In the genomic region with DNA sequence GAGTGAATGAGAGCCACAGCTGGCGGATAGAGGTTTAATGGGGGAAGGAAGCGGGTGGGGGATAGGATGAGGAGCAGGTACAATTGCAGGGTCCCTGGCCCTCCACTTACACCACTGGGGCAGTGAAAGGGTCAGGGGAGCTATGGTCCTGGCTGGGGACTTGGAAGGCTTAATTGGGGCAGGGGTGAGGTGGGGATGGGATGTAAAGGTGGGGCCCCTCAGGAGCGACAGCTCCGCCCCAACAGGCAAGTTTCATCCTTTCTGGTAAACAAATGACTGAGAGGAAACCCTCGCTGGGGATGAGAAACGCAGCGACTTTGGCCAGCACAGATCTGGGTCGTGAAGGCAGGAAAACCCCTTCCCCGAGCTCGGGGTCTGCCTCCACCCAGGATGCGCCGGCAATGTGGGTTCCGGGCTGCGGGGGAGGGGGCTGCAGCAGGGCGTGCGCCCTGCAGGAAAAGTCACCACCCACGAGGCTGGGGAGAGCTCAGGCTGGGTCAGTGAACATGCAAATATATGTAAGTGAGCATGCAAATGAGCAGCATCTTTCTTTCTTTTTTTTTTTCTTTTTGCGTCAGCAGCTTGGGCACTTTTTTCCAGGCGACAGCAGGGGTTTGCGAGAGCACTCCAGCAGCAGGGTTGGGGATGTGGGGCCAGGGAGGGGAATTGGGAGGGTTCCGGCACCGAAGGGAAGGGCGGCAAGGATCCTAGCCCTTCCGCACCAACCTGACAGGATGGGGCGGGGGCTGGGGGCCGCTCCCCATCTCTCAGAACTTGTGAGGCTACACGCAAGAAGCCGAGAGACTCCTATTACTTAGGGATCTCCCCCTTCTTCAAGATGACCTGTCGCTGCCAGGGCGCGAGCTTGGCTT, we compare ENCODE assay signal across 8 mouse cellular contexts. TPM values are rescaled to one million over a fixed set of nuclear protein-coding genes. Genes with fewer than 3 reads are reported as not detected.
DNase-seq lines count a peak whose midpoint lies in the region; ATAC-seq lines count a peak whose summit lies in the region.

No protein-coding gene starts in this region.

- WGBS in forebrain, embryonic 14.5 days = under 1% methylated on average over 31 of the region's 31 CpGs
- 4% methylated on average over 31 of the region's 31 CpGs for WGBS in liver, embryonic 13.5 days (ENCODE audit: insufficient replicate concordance)

- DNase-seq in spleen, postnatal 36 days (ENCODE audit: low spot score in 2 of 2) = peak; percentile 64 to 65
- no peak for DNase-seq in spleen, postnatal 4 days (ENCODE audit: low spot score in 2 of 2)
- no peak for DNase-seq in forebrain, embryonic 14.5 days (ENCODE audit: low spot score)
- DNase-seq in liver, embryonic 13.5 days = no peak
- DNase-seq in thymus, postnatal 0 days (ENCODE audit: low spot score) = peak; percentile 51
- DNase-seq in left cerebral cortex, postnatal 36 days (ENCODE audit: low spot score in 2 of 2) = no peak
- no peak for DNase-seq in urinary bladder, postnatal 10 days (ENCODE audit: low spot score)
- no peak for DNase-seq in layer of hippocampus, postnatal 10 days (ENCODE audit: low spot score in 2 of 2)

- H3K27ac ChIP-seq in forebrain, embryonic 14.5 days (ENCODE audit: low read depth, low read length) = no peak overlapping the region
- no peak overlapping the region for H3K27ac ChIP-seq in liver, embryonic 13.5 days

- no peaks in the 10 kb centered on the region; the same call in 1 of the 2 replicates for H3K4me1 ChIP-seq in forebrain, embryonic 14.5 days (ENCODE audit: control insufficient read depth, insufficient read depth, low read length)
- peaks cover 35% of the 10 kb centered on the region for H3K4me1 ChIP-seq in liver, embryonic 13.5 days (replicated peaks)

- intact Hi-C loops in left cerebral cortex, postnatal 36 days (cut with DNase I) = no loop called here

- H3K9ac ChIP-seq in forebrain, embryonic 14.5 days (ENCODE audit: low read length) = no peak overlapping the region
- H3K9ac ChIP-seq in liver, embryonic 13.5 days = no peak overlapping the region

- no peak for ATAC-seq in forebrain, embryonic 14.5 days
- no peak for ATAC-seq in liver, embryonic 13.5 days (ENCODE audit: low read depth)

- no peaks in the 10 kb centered on the region for H3K36me3 ChIP-seq in forebrain, embryonic 14.5 days (ENCODE audit: control insufficient read depth, insufficient read depth, low read length)
- H3K36me3 ChIP-seq in liver, embryonic 13.5 days = no peaks in the 10 kb centered on the region

- H3K4me3 ChIP-seq in forebrain, embryonic 14.5 days (ENCODE audit: low read depth, low read length) = no peak overlapping the region
- peak overlapping the region; percentile 35 for H3K4me3 ChIP-seq in liver, embryonic 13.5 days (replicated peaks)

- no peaks in the 10 kb centered on the region for H3K9me3 ChIP-seq in forebrain, embryonic 14.5 days (replicated peaks; ENCODE audit: control insufficient read depth, low read length)
- H3K9me3 ChIP-seq in liver, embryonic 13.5 days (replicated peaks) = no peaks in the 10 kb centered on the region

- 0 out of 2 replicates have a peak overlapping the region, but pooled peaks have one; percentile 21 for H3K4me2 ChIP-seq in forebrain, embryonic 14.5 days (ENCODE audit: low read length)
- peak overlapping the region; percentile 45 for H3K4me2 ChIP-seq in liver, embryonic 13.5 days

- peaks cover 97% of the 10 kb centered on the region for H3K27me3 ChIP-seq in forebrain, embryonic 14.5 days (replicated peaks; ENCODE audit: control insufficient read depth, insufficient read depth, low read length)
- H3K27me3 ChIP-seq in liver, embryonic 13.5 days = peaks cover 100% of the 10 kb centered on the region

RNA-seq across cellular contexts. Expression of a gene that starts 4.8 kb away (rescaled TPM):
- 0.62 and 1.3 TPM in 2 replicates for polyA plus RNA-seq in forebrain, embryonic 14.5 days (2014; fragmentation: Nextera tagmentation; extraction: Ambion mirVana)
- 0.37 and 0.48 TPM in 2 replicates for polyA plus RNA-seq in liver, embryonic 13.5 days (2015; fragmentation: Nextera tagmentation; extraction: Ambion mirVana)
- polyA plus RNA-seq in thymus, postnatal 0 days (2015; fragmentation: Nextera tagmentation; extraction: Ambion mirVana) = 37.7 and 44.1 TPM in 2 replicates
- 10 to 100 TPM in 1 of 2 experiments, 1 to 10 TPM in 1; 8.7 to 10.1 TPM for total RNA-seq in left cerebral cortex, postnatal 36 days (2021)
- 10 to 100 TPM; 14.0 to 15.1 TPM for total RNA-seq in layer of hippocampus, postnatal 10 days (2021)

RNA-seq across cellular contexts. Expression of a gene that starts 31.6 kb away (rescaled TPM):
- 0.19 TPM in 1 of 2 replicates, not detected in the other for polyA plus RNA-seq in forebrain, embryonic 14.5 days (2014; fragmentation: Nextera tagmentation; extraction: Ambion mirVana)
- 1.8 and 2.1 TPM in 2 replicates for polyA plus RNA-seq in liver, embryonic 13.5 days (2015; fragmentation: Nextera tagmentation; extraction: Ambion mirVana)
- 3.2 and 3.6 TPM in 2 replicates for polyA plus RNA-seq in thymus, postnatal 0 days (2015; fragmentation: Nextera tagmentation; extraction: Ambion mirVana)
- total RNA-seq in left cerebral cortex, postnatal 36 days (2021) = 1 to 10 TPM; 1.4 to 2.0 TPM
- total RNA-seq in layer of hippocampus, postnatal 10 days (2021) = under 1 TPM; 0.62 to 0.78 TPM

RNA-seq across cellular contexts. Expression of a gene that starts 38.1 kb away (rescaled TPM):
- polyA plus RNA-seq in forebrain, embryonic 14.5 days (2014; fragmentation: Nextera tagmentation; extraction: Ambion mirVana) = not detected in 2 replicates
- 0.06 TPM in 1 of 2 replicates, not detected in the other for polyA plus RNA-seq in liver, embryonic 13.5 days (2015; fragmentation: Nextera tagmentation; extraction: Ambion mirVana)
- polyA plus RNA-seq in thymus, postnatal 0 days (2015; fragmentation: Nextera tagmentation; extraction: Ambion mirVana) = 0.21 TPM in 1 of 2 replicates, not detected in the other
- total RNA-seq in left cerebral cortex, postnatal 36 days (2021) = not detected
- total RNA-seq in layer of hippocampus, postnatal 10 days (2021) = not detected

RNA-seq across cellular contexts. Expression of a gene that starts 48.2 kb away (rescaled TPM):
- 5.0 and 7.1 TPM in 2 replicates for polyA plus RNA-seq in forebrain, embryonic 14.5 days (2014; fragmentation: Nextera tagmentation; extraction: Ambion mirVana)
- 4.9 and 5.1 TPM in 2 replicates for polyA plus RNA-seq in liver, embryonic 13.5 days (2015; fragmentation: Nextera tagmentation; extraction: Ambion mirVana)
- 3.4 and 3.9 TPM in 2 replicates for polyA plus RNA-seq in thymus, postnatal 0 days (2015; fragmentation: Nextera tagmentation; extraction: Ambion mirVana)
- 10 to 100 TPM; 82.5 to 84.4 TPM for total RNA-seq in left cerebral cortex, postnatal 36 days (2021)
- 10 to 100 TPM; 76.0 to 79.6 TPM for total RNA-seq in layer of hippocampus, postnatal 10 days (2021)

RNA-seq across cellular contexts. Expression of a gene that starts 57.4 kb away (rescaled TPM):
- polyA plus RNA-seq in forebrain, embryonic 14.5 days (2014; fragmentation: Nextera tagmentation; extraction: Ambion mirVana) = 168 and 208 TPM in 2 replicates
- polyA plus RNA-seq in liver, embryonic 13.5 days (2015; fragmentation: Nextera tagmentation; extraction: Ambion mirVana) = 24.8 and 25.2 TPM in 2 replicates
- polyA plus RNA-seq in thymus, postnatal 0 days (2015; fragmentation: Nextera tagmentation; extraction: Ambion mirVana) = 65.1 and 98.8 TPM in 2 replicates
- total RNA-seq in left cerebral cortex, postnatal 36 days (2021) = 100 to 1,000 TPM; 295 to 323 TPM
- 100 to 1,000 TPM; 426 to 431 TPM for total RNA-seq in layer of hippocampus, postnatal 10 days (2021)

Comparison
In these comparisons a context has a peak if more than half of its experiments do, and no peak if none do; other contexts are left out.
1. DNase-seq: peak in spleen, postnatal 36 days (2 of 2) and thymus, postnatal 0 days (single experiment); none in spleen, postnatal 4 days (0 of 2), forebrain, embryonic 14.5 days (single experiment), liver, embryonic 13.5 days (single experiment), left cerebral cortex, postnatal 36 days (0 of 2), urinary bladder, postnatal 10 days (single experiment) and layer of hippocampus, postnatal 10 days (0 of 2).
2. RNA of a gene that starts 4.8 kb away (polyA plus RNA-seq): 37.7 to 44.1 TPM in thymus, postnatal 0 days; 0.62 to 1.3 TPM in forebrain, embryonic 14.5 days and 0.37 to 0.48 TPM in liver, embryonic 13.5 days; every median in the first group is over 10 times any median in the second.